Mouse (Mus musculus) embryo, embryonic 9.5 days (tissue): ENCODE results near the gene Olfr195.
"Not testable (repeated sequence)": the region's sequence is repeated elsewhere in the genome, so short reads cannot be mapped to it uniquely, and the experiment has no call there.

Experiments used
- DNase-seq: peaks from one replicate; pipeline ENCODE4 v3.0.0-alpha.2; 2017; ENCODE audit errors: extremely low spot score

The Olfr195 gene

DNA sequence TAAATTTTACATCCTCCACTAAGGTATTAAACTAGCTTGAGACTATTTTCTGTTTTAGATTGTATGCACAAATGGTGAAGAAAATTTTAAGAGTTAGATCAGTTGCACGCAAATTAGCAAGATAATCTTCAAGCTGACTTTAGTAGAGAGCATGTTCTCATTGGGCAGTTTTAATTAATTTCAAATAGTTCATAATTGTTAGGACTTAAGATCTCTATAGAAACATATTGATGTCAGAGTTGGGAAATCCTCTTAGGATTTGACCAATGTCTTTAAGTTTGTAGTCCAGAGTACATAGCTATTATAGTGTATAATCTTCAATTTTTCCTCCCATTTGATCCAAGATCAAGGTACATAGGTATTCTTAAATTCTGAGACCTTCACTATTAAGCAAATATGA, at the start of gene Olfr195:
TSS of gene Olfr195 (plus strand) at position 301 of the 400 bp plus-strand sequence.
- no peak for DNase-seq

DNA sequence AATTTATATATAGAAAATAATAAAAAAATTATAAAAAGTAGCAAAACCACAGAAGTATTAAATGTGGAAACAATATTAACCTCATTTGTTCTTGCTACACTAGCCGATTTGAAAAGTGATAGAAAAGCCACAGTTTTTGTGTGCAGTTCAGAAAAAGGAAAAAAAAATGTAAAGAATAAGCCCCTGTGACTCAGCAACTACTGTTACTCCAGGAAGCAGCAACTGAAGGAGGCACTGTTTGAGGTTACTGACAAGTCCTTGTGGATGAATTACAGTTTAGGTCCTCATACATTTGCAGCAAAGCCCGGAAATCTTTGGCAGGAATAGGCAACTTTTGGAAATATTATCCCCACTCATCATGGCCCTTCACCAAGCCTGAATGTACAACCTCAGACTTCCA, 41.5 kb upstream of the Olfr195 start:
- no peak for DNase-seq

GRCm38 (mm10) chr16:59108522-59108921, 38.3 kb upstream of the Olfr195 start:
- not testable (repeated sequence) for DNase-seq

DNA sequence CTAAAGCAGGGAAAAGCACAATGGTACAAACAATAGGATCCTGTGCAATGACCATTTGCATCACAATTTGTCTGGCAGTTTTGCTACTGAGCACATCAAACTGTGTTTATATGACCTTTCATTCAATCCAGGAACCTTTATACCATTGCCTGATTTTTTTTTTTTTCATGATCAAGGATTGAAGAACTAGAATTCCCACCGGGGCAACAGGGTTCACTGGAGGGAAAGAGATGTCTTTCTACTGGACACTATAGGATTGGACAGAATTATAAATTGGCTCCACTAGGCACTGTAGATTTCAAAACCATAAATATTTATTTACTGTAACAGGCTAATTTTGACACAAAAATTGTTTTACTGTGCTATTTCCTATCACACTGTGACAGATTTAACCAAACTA, 35.1 kb upstream of the Olfr195 start, which contains the start of gene Olfr193:
TSS of gene Olfr193 (minus strand) at position 101 of the 400 bp plus-strand sequence.
- no peak for DNase-seq

- DNase-seq, result no peak
Observed at GRCm38 (mm10) chr16:59120969-59121368, 25.9 kb upstream of the Olfr195 start, which contains the start of gene Olfr194. Gene Olfr194 (minus strand): TSS chr16:59121069.

DNA sequence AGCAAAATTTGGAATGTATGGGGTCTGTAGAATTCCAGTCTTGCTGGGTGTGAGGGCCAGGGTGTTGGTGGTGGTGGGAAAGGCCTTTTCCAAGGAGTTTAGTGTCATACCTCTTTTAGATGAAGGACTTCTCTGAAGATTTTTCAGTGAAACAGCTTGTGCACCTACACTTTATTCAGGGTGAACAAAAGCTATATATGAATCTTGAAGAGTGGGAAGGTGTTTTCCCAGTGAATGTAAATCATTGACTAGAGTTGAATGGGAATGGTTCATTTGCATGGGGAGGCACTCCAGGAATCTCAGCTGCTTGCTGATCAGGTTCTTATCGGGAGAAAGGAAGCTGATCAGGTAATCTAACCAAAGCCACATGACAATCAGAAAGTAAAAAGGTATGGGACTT, 16.1 kb upstream of the Olfr195 start:
- no peak for DNase-seq

- no peak for DNase-seq
Observed at GRCm38 (mm10) chr16:59141105-59141504, 5.7 kb upstream of the Olfr195 start.

- no peak for DNase-seq
Observed at GRCm38 (mm10) chr16:59151996-59152395, 5.2 kb downstream of the Olfr195 start.

GRCm38 (mm10) chr16:59170354-59170753, 23.5 kb downstream of the Olfr195 start, which contains the start of gene Olfr196:
Gene Olfr196 (minus strand): TSS chr16:59170454.
- DNase-seq, result no peak
